Mouse (Mus musculus) ovary, adult 2 months (tissue): ENCODE data around the gene Rasa1. TPM values are rescaled to one million over a fixed set of nuclear protein-coding genes. Genes with fewer than 3 reads are reported as not detected.

Experiments
- polyA plus RNA-seq: library from polyadenylated mRNA; depleted of rRNA; stranded (reverse); fragments of >200 nt; gene quantifications from 2 replicates; pipeline ENCODE4 v1.2.3, GENCODE M21; 2012; rRNA removed

Gene Rasa1
- polyA plus RNA-seq = 5.4 and 7.0 TPM in 2 replicates

DNA sequence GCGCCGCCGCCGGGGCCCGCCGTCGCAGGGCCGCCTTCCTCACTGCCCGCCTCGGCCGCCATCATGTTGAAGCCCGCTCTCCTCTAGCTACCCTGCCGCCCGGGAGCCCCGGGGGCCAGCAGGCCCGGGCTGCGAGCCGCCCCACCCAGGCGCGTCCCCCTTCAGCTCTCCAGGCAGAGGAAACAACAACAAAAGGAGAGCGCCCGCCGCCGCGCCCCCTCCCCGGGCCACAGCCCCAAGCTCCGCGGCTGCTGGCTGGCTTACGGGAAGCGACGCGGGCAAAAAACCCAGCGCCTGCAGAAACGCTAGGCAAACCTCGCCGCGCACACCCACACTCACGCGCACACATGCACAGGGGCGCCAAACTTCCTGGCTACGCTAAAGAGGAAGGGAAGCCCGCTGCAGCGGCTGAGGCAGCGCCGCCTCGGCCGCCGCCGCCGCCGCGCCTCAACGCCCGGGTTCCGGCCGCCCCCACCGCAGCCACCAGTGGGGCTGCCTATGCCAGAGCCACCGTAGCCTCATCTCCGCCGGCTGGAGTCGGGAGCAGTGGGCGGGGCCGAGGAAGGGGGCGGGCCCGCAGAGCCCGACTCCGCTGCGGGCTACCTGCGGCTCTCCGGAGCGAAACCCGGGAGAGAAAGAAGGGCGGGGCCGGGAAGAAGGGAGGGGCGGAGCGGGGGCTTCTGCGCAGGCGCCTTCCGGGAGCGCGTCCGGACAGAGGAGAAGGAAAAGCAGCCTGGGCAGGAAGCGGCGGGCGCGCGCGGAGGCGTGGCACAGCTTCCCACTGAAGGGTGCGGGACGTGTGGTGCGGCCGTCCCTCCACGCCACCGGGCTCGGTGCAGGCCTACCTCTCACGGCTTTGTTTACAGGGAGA, at the start of gene Rasa1:
Gene Rasa1 (minus strand): TSS at position 288 of the 871 bp plus-strand sequence.

DNA sequence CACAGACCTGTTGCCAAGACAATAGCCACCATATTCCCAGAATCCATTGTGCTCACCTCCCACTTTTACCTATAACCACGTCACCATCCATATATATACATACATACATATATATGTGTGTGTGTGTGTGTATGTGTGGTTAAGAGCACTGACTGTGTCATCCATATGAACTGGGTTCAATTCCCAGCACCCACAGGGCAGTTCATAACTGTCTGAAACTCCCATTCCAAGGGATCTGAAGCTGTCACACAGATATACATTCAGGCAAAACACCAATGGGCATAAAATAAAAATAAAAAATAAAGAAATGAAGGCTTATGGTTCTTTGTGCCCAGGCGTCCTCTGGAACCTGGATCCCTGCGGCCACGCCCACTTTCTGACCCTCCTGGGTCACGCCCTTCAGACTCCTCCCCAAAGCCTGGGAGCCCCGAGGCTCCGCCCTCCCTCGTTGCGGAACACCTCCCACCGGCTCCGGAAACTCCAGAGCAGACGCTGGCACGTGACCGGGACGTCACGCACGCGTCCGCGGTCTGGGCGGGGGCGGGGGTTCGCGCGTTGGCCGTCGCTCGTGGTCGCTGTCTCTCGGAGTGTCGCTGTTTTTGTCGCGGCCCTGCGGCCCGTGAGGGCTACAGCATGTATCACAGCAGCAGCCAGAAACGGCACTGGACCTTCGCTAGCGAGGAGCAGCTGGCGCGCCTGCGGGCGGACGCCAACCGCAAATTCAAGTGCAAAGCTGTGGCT, 99.9 kb downstream of the Rasa1 start, which contains the start of gene Ccnh:
Gene Ccnh (plus strand): TSS at position 506 of the 741 bp plus-strand sequence.

Other genes starting within 250 kb of the Rasa1 start
- gene Ccnh, start 99.7 kb downstream of the Rasa1 start, polyA plus RNA-seq = 10.3 and 19.0 TPM in 2 replicates